Mouse (Mus musculus): ENCODE results near the gene Cxcl14.

The Cxcl14 gene

DNA sequence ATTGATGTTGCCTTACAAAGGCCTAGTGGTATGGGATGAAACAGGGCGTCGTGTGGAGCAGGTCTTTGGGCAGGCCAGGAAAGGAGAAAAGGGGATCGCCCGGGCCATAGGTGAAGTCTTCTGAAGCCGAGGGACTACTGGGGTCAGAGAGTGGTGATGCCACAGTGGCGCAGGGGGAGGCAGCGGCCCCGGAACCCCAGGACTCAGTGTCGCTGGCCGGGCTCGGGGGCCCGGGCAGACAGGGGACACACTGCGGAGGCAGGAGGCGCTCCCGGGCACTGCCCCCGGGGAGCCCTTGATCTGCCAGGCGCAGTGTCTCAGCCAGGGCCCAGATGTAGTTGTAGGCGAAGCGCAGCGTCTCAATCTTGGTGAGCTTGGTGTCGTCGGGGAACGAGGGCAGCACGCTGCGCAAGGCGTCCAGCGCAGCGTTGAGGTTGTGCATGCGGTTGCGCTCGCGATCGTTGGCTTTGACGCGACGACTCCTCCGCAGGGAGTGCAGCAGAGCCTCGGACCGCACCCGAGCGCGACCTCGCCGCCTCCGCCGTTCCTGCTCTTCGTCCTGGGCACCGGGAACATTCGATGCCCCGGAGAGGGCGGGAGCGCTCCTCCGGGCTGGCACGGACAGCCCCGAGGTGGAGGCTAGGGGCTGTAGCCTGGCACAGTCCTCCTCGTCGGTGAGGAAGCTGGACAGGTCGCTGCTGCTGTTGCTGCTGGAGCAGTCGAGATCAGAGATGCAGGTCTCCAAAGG lies 45.0 kb downstream of the Cxcl14 start:
- DNase-seq (ENCODE audit: low read depth) = no peak

DNA sequence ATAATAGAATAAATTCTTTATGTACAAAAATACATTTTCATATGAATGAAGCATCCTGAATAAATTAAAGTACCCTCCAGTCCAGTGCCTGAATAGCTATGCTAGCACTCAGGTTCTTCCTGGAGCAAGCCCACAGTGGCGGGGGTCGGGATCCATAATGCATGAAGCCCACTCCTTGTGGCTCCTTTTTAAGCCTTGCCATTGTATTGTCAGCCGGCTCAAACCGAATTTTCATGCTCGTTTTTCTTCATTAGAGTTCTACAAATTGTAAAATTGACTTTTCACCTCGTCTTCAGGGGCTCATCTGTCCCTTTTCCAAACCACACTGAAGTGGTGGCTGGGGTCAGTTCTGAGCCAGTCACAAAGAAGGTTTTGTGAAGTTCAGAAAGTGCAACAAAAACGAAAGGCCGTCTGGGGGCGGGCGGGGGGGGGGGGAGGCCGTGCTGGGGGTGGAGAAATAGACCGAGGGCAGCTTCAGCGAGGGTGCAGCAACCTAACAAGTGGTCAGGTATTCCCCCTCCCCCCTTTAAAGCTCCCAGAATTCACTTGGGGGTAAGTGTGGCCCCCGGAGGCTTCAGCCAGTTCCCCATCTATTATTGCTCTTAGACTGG lies 45.7 kb downstream of the Cxcl14 start:
- no peak for DNase-seq (ENCODE audit: low read depth)

DNA sequence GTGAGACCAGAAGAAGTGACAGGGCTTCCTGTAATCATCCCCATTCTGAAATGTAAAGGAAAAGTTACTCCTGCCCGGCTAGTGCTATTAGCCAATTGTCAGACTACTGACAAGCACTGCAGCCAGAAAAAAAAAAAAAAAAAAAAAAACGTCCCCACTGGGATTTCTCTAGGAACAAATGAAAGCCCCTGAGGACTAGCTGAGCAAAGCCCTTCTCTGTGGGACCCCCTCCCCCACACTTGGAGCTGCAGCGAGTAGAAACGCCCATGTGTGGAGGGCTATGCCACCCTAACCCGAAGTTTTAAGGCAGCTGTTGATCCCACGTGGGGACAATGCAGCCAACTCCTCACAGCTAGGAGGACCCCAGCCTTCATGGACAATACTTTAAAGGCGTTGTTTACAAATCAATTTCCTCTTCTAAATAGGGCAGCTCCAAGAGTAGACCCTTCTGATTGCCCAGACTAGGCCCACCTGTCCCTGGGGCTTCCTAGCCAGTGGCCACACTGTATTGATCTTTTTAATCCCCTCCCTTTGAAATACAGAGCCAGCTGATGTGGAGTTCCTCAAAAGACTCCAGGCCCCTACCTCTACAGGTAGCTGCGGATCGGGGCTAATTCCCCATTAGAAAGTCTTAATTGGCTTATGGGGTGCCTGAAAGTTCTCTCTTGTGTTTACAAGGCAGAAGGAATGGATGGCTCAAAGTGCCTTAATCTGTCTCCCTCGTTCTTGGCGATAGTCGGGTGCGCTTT lies 46.6 kb downstream of the Cxcl14 start:
- no peak for DNase-seq (ENCODE audit: low read depth)

DNA sequence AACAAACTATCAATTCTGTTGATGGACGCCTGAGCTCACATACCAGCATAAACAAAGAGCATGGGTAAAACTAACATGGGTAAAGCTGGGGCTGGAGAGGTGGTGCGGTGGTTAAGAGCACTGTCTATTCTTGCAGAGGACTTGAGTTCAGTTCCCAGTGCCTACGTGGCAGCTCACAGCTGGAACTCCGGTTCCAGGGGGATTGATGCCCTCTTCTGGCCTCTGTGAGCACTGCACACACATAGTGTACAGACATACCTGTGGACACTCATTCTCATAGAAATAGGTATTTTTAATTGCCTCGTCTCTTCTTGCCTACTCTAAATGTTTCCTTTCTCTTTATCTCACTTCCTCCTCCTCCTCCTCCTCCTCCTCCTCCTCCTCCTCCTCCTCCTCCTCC lies 53.2 kb downstream of the Cxcl14 start:
- DNase-seq (ENCODE audit: low read depth) = no peak

DNA sequence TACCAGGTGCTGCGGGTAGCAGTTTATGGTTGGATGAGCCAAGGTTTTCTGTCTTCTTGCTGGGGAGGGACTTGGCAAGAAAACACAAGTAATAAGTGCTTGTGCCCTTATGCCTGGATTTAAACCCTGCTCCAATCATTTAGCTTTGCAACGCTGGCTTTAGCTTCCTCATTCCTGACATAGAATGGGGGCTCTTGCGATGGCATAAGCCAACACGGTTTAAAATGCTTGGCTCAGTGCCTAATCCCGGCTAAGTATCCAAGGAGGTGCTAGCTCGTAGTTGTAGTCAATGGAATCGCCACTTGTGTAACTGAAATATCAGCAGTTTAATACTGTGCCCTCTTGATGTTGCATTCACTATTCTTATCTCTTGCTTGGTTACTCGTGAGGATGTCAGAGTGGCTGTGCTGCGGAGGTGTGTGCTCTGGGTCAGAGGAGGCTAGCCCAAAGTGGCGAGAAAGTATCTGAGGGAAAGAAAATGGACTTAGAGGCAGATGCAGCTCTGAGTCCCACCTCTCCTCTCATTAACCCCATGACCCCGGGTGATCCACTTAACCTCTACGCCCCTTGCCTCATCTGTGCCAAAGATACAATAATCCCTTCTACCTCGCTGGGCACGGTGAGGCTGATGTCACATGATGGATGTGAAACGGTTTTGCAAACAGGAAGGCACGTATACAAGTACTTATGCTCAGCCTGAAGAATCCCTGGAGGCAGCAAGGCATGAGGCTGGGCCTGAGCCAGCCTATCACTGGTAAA lies 56.2 kb downstream of the Cxcl14 start:
- no peak for DNase-seq (ENCODE audit: low read depth)

Data from 416B (cell line).